Mouse (Mus musculus) G1E (cell line): ENCODE data around the gene Zfp346.

Experiments
- CTCF ChIP-seq: IDR thresholded peaks from 2 replicates; pipeline ENCODE4 v1.5.1; 2012; ENCODE audit warnings: low read depth, low read length, inconsistent platforms, mixed read lengths
- GATA1 ChIP-seq: IDR thresholded peaks from 2 replicates; pipeline ENCODE4 v1.6.1; 2012; ENCODE audit warnings: borderline replicate concordance, low read length, inconsistent platforms, mixed read lengths
- GATA2 ChIP-seq: IDR thresholded peaks from 2 replicates; pipeline ENCODE4 v1.6.1; 2012; ENCODE audit warnings: low read depth, low read length, inconsistent platforms, borderline replicate concordance
- POLR2AphosphoS5 ChIP-seq: IDR thresholded peaks from 2 replicates; pipeline ENCODE4 v1.6.1; 2012; ENCODE audit warnings: low read depth, low read length, inconsistent platforms; ENCODE audit not compliant: insufficient replicate concordance

DNA sequence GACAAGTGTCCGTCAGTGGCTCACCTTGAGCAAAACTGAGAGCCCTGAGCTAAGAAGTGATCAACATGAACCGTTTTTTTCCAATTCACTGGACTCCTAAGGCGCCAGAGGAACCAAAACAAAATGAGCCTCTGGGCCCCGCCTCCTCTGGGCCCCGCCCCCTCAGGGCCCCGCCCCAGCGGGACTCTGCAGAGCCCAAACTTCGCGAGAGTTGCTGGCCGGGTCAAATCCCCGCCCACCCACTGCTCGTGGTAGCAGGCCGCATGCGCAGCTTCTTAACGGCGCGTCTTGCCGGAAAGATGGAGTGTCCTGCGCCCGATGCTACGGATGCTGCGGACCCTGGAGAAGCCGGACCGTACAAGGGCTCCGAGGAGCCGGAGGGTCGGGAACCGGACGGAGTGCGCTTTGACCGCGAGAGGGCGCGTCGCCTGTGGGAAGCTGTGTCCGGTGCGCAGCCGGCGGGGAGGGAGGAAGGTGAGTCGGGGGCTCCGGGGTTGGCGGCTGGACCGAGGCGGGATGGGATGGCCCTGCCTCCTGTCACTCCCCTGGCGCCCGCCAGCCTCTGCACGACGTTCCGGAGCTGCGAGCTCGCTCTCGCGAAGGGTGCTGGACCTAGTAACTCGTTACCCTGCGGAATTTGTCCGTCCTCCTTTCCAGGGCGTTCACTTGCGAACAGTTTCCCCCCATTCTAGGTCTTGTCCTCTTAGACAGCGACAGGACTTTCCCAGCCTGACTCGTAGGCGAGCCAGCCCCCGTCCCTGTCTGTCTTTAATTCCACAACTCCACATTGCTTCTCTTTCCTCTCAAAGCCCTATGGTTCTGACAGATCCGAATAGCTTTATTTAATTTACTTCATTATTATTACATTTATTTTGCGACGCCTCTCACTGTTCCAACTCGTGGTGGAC lies at the start of gene Zfp346:
- TF ChIP-seq CTCF (no peak), POLR2AphosphoS5 (no peak; the same call in 1 of the 2 replicates), GATA1 (no peak), GATA2 (no peak)
